Mouse (Mus musculus): ENCODE measurements around the gene Paqr5. TPM values are rescaled to one million over a fixed set of nuclear protein-coding genes. Genes with fewer than 3 reads are reported as not detected.

The Paqr5 gene
- total and polyA plus RNA-seq, 3 experiments: 0.76 TPM; not detected in 2

GRCm38 (mm10) chr9:62018229-62019093 is 8.2 kb downstream of the Paqr5 start:
- H3K27me3 ChIP-seq (ENCODE audit: control insufficient read depth, insufficient read depth, low read length): no peaks in the 10 kb centered on the region
- no peak for DNase-seq
- WGBS: 44% methylated on average over 14 of the region's 14 CpGs
- no peaks in the 10 kb centered on the region for H3K4me1 ChIP-seq (ENCODE audit: control insufficient read depth, insufficient read depth, low read length)
- no peak overlapping the region for H3K4me3 ChIP-seq
- H3K79me2 ChIP-seq (replicated peaks; ENCODE audit: control insufficient read depth, insufficient read depth, low read length): no peaks in the 10 kb centered on the region
- H3K9ac ChIP-seq (ENCODE audit: low read depth, low read length): no peak overlapping the region
- TF ChIP-seq EP300 (IDR thresholded peaks at IDR 0.05; ENCODE audit: insufficient read depth, low read depth, low read length): no peak
- TF ChIP-seq POLR2A (IDR thresholded peaks at IDR 0.05; ENCODE audit: insufficient read depth, low read depth, low read length): no peak
- no peak for TF ChIP-seq CTCF (IDR thresholded peaks at IDR 0.05)
- no peaks in the 10 kb centered on the region for H3K36me3 ChIP-seq (ENCODE audit: control insufficient read depth, insufficient read depth, low read length)
- no peak overlapping the region for H3K27ac ChIP-seq
- intact Hi-C loops (cut with DNase I): no loop called here

- intact Hi-C loops (cut with DNase I): no loop called here
- Histone ChIP-seq H3K27me3 (ENCODE audit: control insufficient read depth, insufficient read depth, low read length) (no peaks in the 10 kb centered on the region), H3K27ac (no peak overlapping the region), H3K36me3 (ENCODE audit: control insufficient read depth, insufficient read depth, low read length) (no peaks in the 10 kb centered on the region), H3K79me2 (replicated peaks; ENCODE audit: control insufficient read depth, insufficient read depth, low read length) (no peaks in the 10 kb centered on the region), H3K9ac (ENCODE audit: low read depth, low read length) (no peak overlapping the region), H3K4me1 (ENCODE audit: control insufficient read depth, insufficient read depth, low read length) (no peaks in the 10 kb centered on the region), H3K4me3 (no peak overlapping the region)
- 79% methylated on average over 6 of the region's 6 CpGs for WGBS
- no peak for TF ChIP-seq POLR2A (IDR thresholded peaks at IDR 0.05; ENCODE audit: insufficient read depth, low read depth, low read length)
- TF ChIP-seq CTCF (IDR thresholded peaks at IDR 0.05): no peak
- no peak for TF ChIP-seq EP300 (IDR thresholded peaks at IDR 0.05; ENCODE audit: insufficient read depth, low read depth, low read length)
- DNase-seq: no peak
These were observed 9.3 kb downstream of the Paqr5 start for GRCm38 (mm10) chr9:62017329-62017728.

GRCm38 (mm10) chr9:62015504-62015903 is 11.2 kb downstream of the Paqr5 start:
- intact Hi-C loops (cut with DNase I): no loop called here
- H3K27me3 ChIP-seq (ENCODE audit: control insufficient read depth, insufficient read depth, low read length): no peaks in the 10 kb centered on the region
- 46% methylated on average over 3 of the region's 3 CpGs for WGBS

DNA sequence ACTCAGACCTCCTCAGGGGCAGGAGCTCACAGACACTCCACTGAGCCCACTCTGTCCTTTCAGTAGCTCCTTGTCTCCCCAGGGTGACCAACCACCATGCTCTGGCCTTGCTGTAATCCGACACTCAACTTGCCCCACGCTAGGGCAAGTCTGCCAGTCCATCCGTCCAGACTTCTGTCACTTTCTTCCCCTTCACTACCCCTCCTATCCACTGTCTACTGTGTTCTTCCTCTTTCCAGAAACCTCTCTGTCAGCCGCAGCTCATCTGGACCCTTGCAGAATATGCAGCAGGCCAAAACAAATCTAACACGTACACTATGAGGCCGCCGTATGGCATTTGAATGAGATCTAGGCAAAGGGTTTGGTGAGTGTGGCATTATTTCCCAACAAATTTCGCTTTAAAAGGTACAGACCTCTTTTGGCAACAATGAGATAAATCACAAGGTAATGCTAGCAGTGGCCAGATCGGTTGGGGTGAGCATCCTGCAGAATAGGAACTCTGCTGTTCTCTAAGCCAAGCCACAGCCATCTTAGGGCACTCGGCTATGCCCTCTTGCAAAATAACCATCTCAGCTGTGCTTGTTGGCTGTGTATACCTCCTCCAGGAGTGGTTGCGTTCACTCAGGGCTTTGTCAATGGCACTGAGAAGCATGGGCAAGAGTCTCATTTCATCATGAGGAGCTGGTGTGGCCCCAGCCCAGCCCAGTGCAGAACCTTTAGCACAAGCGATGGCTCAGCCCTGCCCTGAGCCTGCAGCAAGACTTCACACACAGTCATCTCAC is 13.1 kb downstream of the Paqr5 start:
- Histone ChIP-seq H3K36me3 (ENCODE audit: control insufficient read depth, insufficient read depth, low read length) (no peaks in the 10 kb centered on the region), H3K4me1 (ENCODE audit: control insufficient read depth, insufficient read depth, low read length) (no peaks in the 10 kb centered on the region), H3K79me2 (replicated peaks; ENCODE audit: control insufficient read depth, insufficient read depth, low read length) (no peaks in the 10 kb centered on the region), H3K9ac (ENCODE audit: low read depth, low read length) (no peak overlapping the region), H3K4me3 (no peak overlapping the region), H3K27me3 (ENCODE audit: control insufficient read depth, insufficient read depth, low read length) (peaks cover 3% of the 10 kb centered on the region; the same call in 1 of the 2 replicates), H3K27ac (no peak overlapping the region)
- WGBS: 73% methylated on average over 12 of the region's 12 CpGs
- intact Hi-C loops (cut with DNase I): no loop called here
- no peak for DNase-seq
- TF ChIP-seq CTCF (IDR thresholded peaks at IDR 0.05) (no peak), EP300 (IDR thresholded peaks at IDR 0.05; ENCODE audit: insufficient read depth, low read depth, low read length) (no peak), POLR2A (IDR thresholded peaks at IDR 0.05; ENCODE audit: insufficient read depth, low read depth, low read length) (no peak)

More at GRCm38 (mm10) chr9:62015504-62015903, 11.2 kb downstream of the Paqr5 start:
- no peaks in the 10 kb centered on the region for H3K36me3 ChIP-seq (ENCODE audit: control insufficient read depth, insufficient read depth, low read length)
- H3K27ac ChIP-seq: no peak overlapping the region
- H3K4me1 ChIP-seq (ENCODE audit: control insufficient read depth, insufficient read depth, low read length): no peaks in the 10 kb centered on the region
- H3K9ac ChIP-seq (ENCODE audit: low read depth, low read length): no peak overlapping the region
- no peaks in the 10 kb centered on the region for H3K79me2 ChIP-seq (replicated peaks; ENCODE audit: control insufficient read depth, insufficient read depth, low read length)
- DNase-seq: no peak
- no peak for TF ChIP-seq POLR2A (IDR thresholded peaks at IDR 0.05; ENCODE audit: insufficient read depth, low read depth, low read length)
- TF ChIP-seq CTCF (IDR thresholded peaks at IDR 0.05): peak; percentile 49
- TF ChIP-seq EP300 (IDR thresholded peaks at IDR 0.05; ENCODE audit: insufficient read depth, low read depth, low read length): no peak
- H3K4me3 ChIP-seq: no peak overlapping the region

DNA sequence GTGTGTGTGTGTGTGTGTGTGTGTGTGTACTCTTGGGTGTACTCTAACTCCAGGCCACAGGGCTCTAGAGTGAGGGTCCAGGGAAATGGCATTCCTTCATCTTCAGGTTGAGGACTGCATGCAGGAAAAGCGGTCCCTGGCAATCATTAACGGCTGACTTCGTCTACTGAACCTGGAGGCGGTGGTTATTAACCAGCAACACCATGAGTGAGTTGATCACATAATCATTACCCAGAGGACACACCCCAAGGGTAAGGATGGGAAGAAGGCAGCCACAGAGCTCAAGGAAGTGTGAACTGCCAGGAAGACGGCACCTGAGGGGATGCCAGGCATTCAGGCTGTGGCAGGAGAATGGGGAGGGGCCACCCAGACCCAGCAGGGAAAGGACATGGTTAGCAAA is 18.3 kb downstream of the Paqr5 start:
- intact Hi-C loops (cut with DNase I): no loop called here
- no peaks in the 10 kb centered on the region for H3K36me3 ChIP-seq (ENCODE audit: control insufficient read depth, insufficient read depth, low read length)
- peaks cover 4% of the 10 kb centered on the region; the same call in 1 of the 2 replicates for H3K27me3 ChIP-seq (ENCODE audit: control insufficient read depth, insufficient read depth, low read length)
- no peak overlapping the region for H3K9ac ChIP-seq (ENCODE audit: low read depth, low read length)
- no peaks in the 10 kb centered on the region for H3K4me1 ChIP-seq (ENCODE audit: control insufficient read depth, insufficient read depth, low read length)
- WGBS: 89% methylated on average over 5 of the region's 5 CpGs
- no peak overlapping the region for H3K27ac ChIP-seq
- TF ChIP-seq EP300 (IDR thresholded peaks at IDR 0.05; ENCODE audit: insufficient read depth, low read depth, low read length) (no peak), CTCF (IDR thresholded peaks at IDR 0.05) (no peak), POLR2A (IDR thresholded peaks at IDR 0.05; ENCODE audit: insufficient read depth, low read depth, low read length) (no peak)
- H3K79me2 ChIP-seq (replicated peaks; ENCODE audit: control insufficient read depth, insufficient read depth, low read length): no peaks in the 10 kb centered on the region
- no peak for DNase-seq
- H3K4me3 ChIP-seq: no peak overlapping the region
